Mouse (Mus musculus): ENCODE measurements around the gene Smim12. TPM values are rescaled to one million over a fixed set of nuclear protein-coding genes. Genes with fewer than 3 reads are reported as not detected.

Gene Smim12
- polyA plus RNA-seq, 1 experiment from 2014 or later, result 52.8 TPM

GRCm38 (mm10) chr4:127232028-127232427, 11.6 kb upstream of the Smim12 start:
- peak; percentile 73 for ATAC-seq
- Histone ChIP-seq H3K4me3 (replicated peaks; ENCODE audit: low read length) (no peak overlapping the region), H3K4me2 (ENCODE audit: low read length) (peak overlapping the region; percentile 47), H3K9me3 (ENCODE audit: control insufficient read depth, low read length) (no peaks in the 10 kb centered on the region), H3K4me1 (replicated peaks; ENCODE audit: control insufficient read depth, insufficient read depth, low read length) (peaks cover 43% of the 10 kb centered on the region), H3K27ac (ENCODE audit: low read length) (peak overlapping the region; percentile 90), H3K27me3 (replicated peaks; ENCODE audit: control insufficient read depth, insufficient read depth, low read length) (no peaks in the 10 kb centered on the region), H3K9ac (replicated peaks; ENCODE audit: low read depth, low read length) (peak overlapping the region; percentile 41; the same call in 1 of the 2 replicates), H3K36me3 (ENCODE audit: control insufficient read depth, insufficient read depth) (no peaks in the 10 kb centered on the region)
- 6% methylated on average over 6 of the region's 6 CpGs for WGBS

GRCm38 (mm10) chr4:127232551-127232950, 11.0 kb upstream of the Smim12 start:
- 22% methylated on average over 5 of the region's 5 CpGs for WGBS
- peak; percentile 54 for ATAC-seq

GRCm38 (mm10) chr4:127233416-127234125, 10.0 kb upstream of the Smim12 start:
- no peaks in the 10 kb centered on the region for H3K9me3 ChIP-seq (ENCODE audit: control insufficient read depth, low read length)
- H3K4me3 ChIP-seq (replicated peaks; ENCODE audit: low read length), result no peak overlapping the region
- WGBS, result 95% methylated on average over 40 of the region's 40 CpGs
- no peak overlapping the region for H3K9ac ChIP-seq (replicated peaks; ENCODE audit: low read depth, low read length)
- ATAC-seq, result no peak
- no peaks in the 10 kb centered on the region for H3K27me3 ChIP-seq (replicated peaks; ENCODE audit: control insufficient read depth, insufficient read depth, low read length)
- H3K27ac ChIP-seq (ENCODE audit: low read length), result peak overlapping the region; percentile 90; the same call in 1 of the 2 replicates
- H3K4me1 ChIP-seq (replicated peaks; ENCODE audit: control insufficient read depth, insufficient read depth, low read length), result peaks cover 37% of the 10 kb centered on the region
- H3K4me2 ChIP-seq (ENCODE audit: low read length), result no peak overlapping the region
- H3K36me3 ChIP-seq (ENCODE audit: control insufficient read depth, insufficient read depth), result no peaks in the 10 kb centered on the region

More at GRCm38 (mm10) chr4:127232551-127232950, 11.0 kb upstream of the Smim12 start:
- Histone ChIP-seq H3K4me3 (replicated peaks; ENCODE audit: low read length) (no peak overlapping the region), H3K4me1 (replicated peaks; ENCODE audit: control insufficient read depth, insufficient read depth, low read length) (peaks cover 40% of the 10 kb centered on the region), H3K9me3 (ENCODE audit: control insufficient read depth, low read length) (no peaks in the 10 kb centered on the region), H3K27ac (ENCODE audit: low read length) (peak overlapping the region; percentile 90), H3K4me2 (ENCODE audit: low read length) (peak overlapping the region; percentile 47), H3K27me3 (replicated peaks; ENCODE audit: control insufficient read depth, insufficient read depth, low read length) (no peaks in the 10 kb centered on the region), H3K36me3 (ENCODE audit: control insufficient read depth, insufficient read depth) (no peaks in the 10 kb centered on the region), H3K9ac (replicated peaks; ENCODE audit: low read depth, low read length) (peak overlapping the region; percentile 41; the same call in 1 of the 2 replicates)

GRCm38 (mm10) chr4:127235742-127236487, 7.7 kb upstream of the Smim12 start:
- no peaks in the 10 kb centered on the region for H3K27me3 ChIP-seq (replicated peaks; ENCODE audit: control insufficient read depth, insufficient read depth, low read length)
- ATAC-seq, result peak; percentile 74
- peak overlapping the region; percentile 81 for H3K9ac ChIP-seq (replicated peaks; ENCODE audit: low read depth, low read length)
- peak overlapping the region; percentile 65 for H3K4me3 ChIP-seq (replicated peaks; ENCODE audit: low read length)
- peaks cover 37% of the 10 kb centered on the region for H3K4me1 ChIP-seq (replicated peaks; ENCODE audit: control insufficient read depth, insufficient read depth, low read length)
- H3K9me3 ChIP-seq (ENCODE audit: control insufficient read depth, low read length), result no peaks in the 10 kb centered on the region
- H3K27ac ChIP-seq (ENCODE audit: low read length), result peak overlapping the region; percentile 70
- WGBS, result under 1% methylated on average over 63 of the region's 67 CpGs
- no peaks in the 10 kb centered on the region for H3K36me3 ChIP-seq (ENCODE audit: control insufficient read depth, insufficient read depth)
- peak overlapping the region; percentile 83 for H3K4me2 ChIP-seq (ENCODE audit: low read length)

- Histone ChIP-seq H3K36me3 (ENCODE audit: control insufficient read depth, insufficient read depth) (no peaks in the 10 kb centered on the region), H3K9me3 (ENCODE audit: control insufficient read depth, low read length) (no peaks in the 10 kb centered on the region), H3K4me2 (ENCODE audit: low read length) (peak overlapping the region; percentile 83), H3K27ac (ENCODE audit: low read length) (no peak overlapping the region; the same call in 1 of the 2 replicates), H3K4me3 (replicated peaks; ENCODE audit: low read length) (peak overlapping the region; percentile 65), H3K27me3 (replicated peaks; ENCODE audit: control insufficient read depth, insufficient read depth, low read length) (no peaks in the 10 kb centered on the region), H3K9ac (replicated peaks; ENCODE audit: low read depth, low read length) (peak overlapping the region; percentile 81), H3K4me1 (replicated peaks; ENCODE audit: control insufficient read depth, insufficient read depth, low read length) (peaks cover 29% of the 10 kb centered on the region)
- no peak for ATAC-seq
- 2% methylated on average over 14 of the region's 14 CpGs for WGBS
Observed at GRCm38 (mm10) chr4:127236631-127237030, 7.0 kb upstream of the Smim12 start.

- H3K27ac ChIP-seq (ENCODE audit: low read length), result no peak overlapping the region
- no peaks in the 10 kb centered on the region for H3K36me3 ChIP-seq (ENCODE audit: control insufficient read depth, insufficient read depth)
- no peak overlapping the region for H3K9ac ChIP-seq (replicated peaks; ENCODE audit: low read depth, low read length)
- no peak overlapping the region for H3K4me3 ChIP-seq (replicated peaks; ENCODE audit: low read length)
- WGBS, result 55% methylated on average over 10 of the region's 10 CpGs
- H3K4me2 ChIP-seq (ENCODE audit: low read length), result no peak overlapping the region
- ATAC-seq, result no peak
- no peaks in the 10 kb centered on the region for H3K9me3 ChIP-seq (ENCODE audit: control insufficient read depth, low read length)
- H3K27me3 ChIP-seq (replicated peaks; ENCODE audit: control insufficient read depth, insufficient read depth, low read length), result no peaks in the 10 kb centered on the region
- peaks cover 23% of the 10 kb centered on the region for H3K4me1 ChIP-seq (replicated peaks; ENCODE audit: control insufficient read depth, insufficient read depth, low read length)
Observed at GRCm38 (mm10) chr4:127237271-127237670, 6.3 kb upstream of the Smim12 start.

GRCm38 (mm10) chr4:127242696-127243095, 888 bp upstream of the Smim12 start:
- Histone ChIP-seq H3K27ac (ENCODE audit: low read length) (no peak overlapping the region), H3K4me3 (replicated peaks; ENCODE audit: low read length) (no peak overlapping the region), H3K9ac (replicated peaks; ENCODE audit: low read depth, low read length) (no peak overlapping the region), H3K4me1 (replicated peaks; ENCODE audit: control insufficient read depth, insufficient read depth, low read length) (peaks cover 13% of the 10 kb centered on the region), H3K27me3 (replicated peaks; ENCODE audit: control insufficient read depth, insufficient read depth, low read length) (no peaks in the 10 kb centered on the region; the same call in 1 of the 2 replicates), H3K36me3 (ENCODE audit: control insufficient read depth, insufficient read depth) (no peaks in the 10 kb centered on the region), H3K4me2 (ENCODE audit: low read length) (no peak overlapping the region), H3K9me3 (ENCODE audit: control insufficient read depth, low read length) (no peaks in the 10 kb centered on the region)
- ATAC-seq, result no peak
- WGBS, result 67% methylated on average over 6 of the region's 6 CpGs

- peak overlapping the region; percentile 77 for H3K4me2 ChIP-seq (ENCODE audit: low read length)
- peak overlapping the region; percentile 99 for H3K4me3 ChIP-seq (replicated peaks; ENCODE audit: low read length)
- peaks cover 13% of the 10 kb centered on the region for H3K4me1 ChIP-seq (replicated peaks; ENCODE audit: control insufficient read depth, insufficient read depth, low read length)
- peak overlapping the region; percentile 26 for H3K27ac ChIP-seq (ENCODE audit: low read length)
- H3K9ac ChIP-seq (replicated peaks; ENCODE audit: low read depth, low read length), result peak overlapping the region; percentile 96
- under 1% methylated on average over 26 of the region's 26 CpGs for WGBS
- H3K9me3 ChIP-seq (ENCODE audit: control insufficient read depth, low read length), result no peaks in the 10 kb centered on the region
- no peaks in the 10 kb centered on the region; the same call in 1 of the 2 replicates for H3K27me3 ChIP-seq (replicated peaks; ENCODE audit: control insufficient read depth, insufficient read depth, low read length)
- H3K36me3 ChIP-seq (ENCODE audit: control insufficient read depth, insufficient read depth), result no peaks in the 10 kb centered on the region
- ATAC-seq, result peak; percentile 35; the same call in 1 of the 2 replicates
Observed at GRCm38 (mm10) chr4:127243953-127244352, 369 bp downstream of the Smim12 start.

GRCm38 (mm10) chr4:127249701-127250349, 6.2 kb downstream of the Smim12 start:
- 0% methylated on average over 5 of the region's 5 CpGs for WGBS
- H3K4me3 ChIP-seq (replicated peaks; ENCODE audit: low read length), result no peak overlapping the region

More at GRCm38 (mm10) chr4:127249701-127250349, 6.2 kb downstream of the Smim12 start:
- H3K4me2 ChIP-seq (ENCODE audit: low read length), result no peak overlapping the region
- peak; percentile 93 for ATAC-seq
- H3K4me1 ChIP-seq (replicated peaks; ENCODE audit: control insufficient read depth, insufficient read depth, low read length), result peaks cover 6% of the 10 kb centered on the region
- no peaks in the 10 kb centered on the region for H3K27me3 ChIP-seq (replicated peaks; ENCODE audit: control insufficient read depth, insufficient read depth, low read length)
- no peak overlapping the region for H3K9ac ChIP-seq (replicated peaks; ENCODE audit: low read depth, low read length)
- H3K36me3 ChIP-seq (ENCODE audit: control insufficient read depth, insufficient read depth), result no peaks in the 10 kb centered on the region
- no peak overlapping the region for H3K27ac ChIP-seq (ENCODE audit: low read length)
- no peaks in the 10 kb centered on the region for H3K9me3 ChIP-seq (ENCODE audit: control insufficient read depth, low read length)
